Mouse (Mus musculus) cerebellum, postnatal 25 days (tissue): ENCODE measurements around the gene Mme.

Experiments
- DNase-seq, 2 experiments: peaks; one replicate each; pipeline ENCODE4 v3.0.0; 2021; ENCODE audit warnings: mixed read lengths in 2 of 2

The Mme gene

DNA sequence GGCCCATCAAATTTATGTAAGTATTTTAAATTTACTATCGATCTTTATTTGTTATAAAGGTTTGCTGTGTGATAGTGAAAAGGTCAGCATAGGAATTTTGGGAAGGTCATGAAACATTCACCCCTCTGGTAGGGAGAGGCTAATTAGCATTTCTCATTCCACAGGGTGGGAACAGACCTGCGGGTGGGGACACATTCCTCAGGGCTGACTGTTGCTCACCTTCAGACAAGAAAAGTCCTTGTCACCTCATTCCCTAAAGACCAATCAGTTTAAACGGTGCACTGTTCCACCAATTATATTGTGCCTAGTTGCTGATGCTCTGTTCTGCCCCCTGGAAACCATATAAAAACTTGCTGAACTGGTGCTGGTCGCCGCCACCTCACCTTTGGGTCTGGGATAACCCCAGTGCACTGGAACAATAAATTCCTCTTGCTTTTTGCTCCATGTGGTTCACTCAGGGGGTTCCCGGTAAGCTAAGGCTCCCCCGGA lies at the start of gene Mme:
Gene Mme, plus strand, starts transcription at position 439 of the 489 bp plus-strand sequence.
- no peak for DNase-seq

DNA sequence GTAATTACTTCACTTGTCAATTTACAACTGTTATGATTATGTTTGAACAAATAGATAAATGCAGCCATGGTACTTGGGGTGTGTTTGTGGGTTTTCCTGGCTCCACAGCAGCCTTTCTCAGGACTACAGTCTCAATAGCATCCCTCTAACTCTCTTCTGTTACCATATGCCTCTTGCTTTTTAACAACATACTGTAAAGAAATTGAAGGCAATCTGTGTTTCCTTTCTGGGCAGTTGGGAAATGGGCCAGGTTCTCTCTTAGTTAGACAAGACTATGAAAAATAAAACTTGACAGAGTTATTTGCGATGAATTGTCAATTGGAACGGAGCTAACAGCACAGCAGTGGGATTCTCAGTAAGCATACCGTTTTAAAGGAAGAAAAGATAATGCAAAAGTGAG lies 44.8 kb upstream of the Mme start:
- no peak for DNase-seq

GRCm38 (mm10) chr3:63198026-63198425 lies 43.3 kb upstream of the Mme start:
- DNase-seq: no peak

- DNase-seq: no peak
These were observed 19.3 kb upstream of the Mme start for GRCm38 (mm10) chr3:63221867-63222591.

GRCm38 (mm10) chr3:63223676-63224075 lies 17.7 kb upstream of the Mme start:
- no peak for DNase-seq

GRCm38 (mm10) chr3:63235957-63236356 lies 5.4 kb upstream of the Mme start:
- no peak for DNase-seq

DNA sequence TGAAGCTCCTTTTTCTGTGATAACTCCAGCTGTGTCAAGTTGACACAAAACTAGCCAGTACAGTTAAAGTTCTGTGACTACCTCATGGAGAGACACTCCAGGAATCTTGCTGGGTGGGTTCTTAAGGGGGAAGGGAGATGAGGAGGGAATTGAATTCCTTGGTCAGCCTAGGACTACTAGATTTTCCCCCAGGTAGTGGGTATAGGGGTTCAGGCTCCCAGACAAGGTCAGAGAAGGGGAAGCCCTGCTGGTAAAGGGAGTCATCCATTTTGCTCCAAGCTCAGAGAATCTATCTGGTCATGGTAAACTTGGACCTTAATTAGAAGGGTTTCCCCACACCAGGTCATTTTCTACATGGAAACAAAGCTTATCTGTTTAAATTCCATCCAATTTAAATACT lies 2.4 kb downstream of the Mme start:
- no peak for DNase-seq

GRCm38 (mm10) chr3:63272091-63272490 lies 30.8 kb downstream of the Mme start:
- no peak for DNase-seq

GRCm38 (mm10) chr3:63294316-63294715 lies 53.0 kb downstream of the Mme start:
- no peak for DNase-seq

DNA sequence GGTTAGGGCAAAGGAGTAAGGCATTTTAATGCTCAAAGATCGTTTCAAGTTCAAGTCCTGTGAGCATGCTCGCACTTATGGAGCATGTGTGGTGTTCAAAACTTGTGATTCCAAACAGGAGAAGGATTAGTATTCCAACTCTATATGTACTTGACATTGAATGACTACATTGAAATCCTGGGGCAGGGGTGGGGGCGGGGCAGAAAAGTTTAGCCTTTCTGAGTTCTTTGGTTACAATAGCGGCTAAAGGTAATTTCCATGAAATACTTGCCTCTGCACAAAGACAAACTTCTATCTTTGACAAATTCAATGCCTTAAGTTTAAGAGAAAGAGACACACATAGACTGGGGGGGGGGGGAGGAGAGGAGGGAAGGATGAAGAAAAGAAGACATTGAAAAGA lies 53.5 kb downstream of the Mme start:
- no peak for DNase-seq

GRCm38 (mm10) chr3:63295237-63295636 lies 53.9 kb downstream of the Mme start:
- peak; percentile 32 to 46 for DNase-seq

- DNase-seq: peak; percentile 41 to 56
These were observed 54.4 kb downstream of the Mme start for GRCm38 (mm10) chr3:63295657-63296231.

GRCm38 (mm10) chr3:63296411-63296810 lies 55.1 kb downstream of the Mme start:
- DNase-seq: peak; percentile 9 to 12

GRCm38 (mm10) chr3:63297787-63298186 lies 56.5 kb downstream of the Mme start:
- DNase-seq: peak; percentile 47 to 77

DNA sequence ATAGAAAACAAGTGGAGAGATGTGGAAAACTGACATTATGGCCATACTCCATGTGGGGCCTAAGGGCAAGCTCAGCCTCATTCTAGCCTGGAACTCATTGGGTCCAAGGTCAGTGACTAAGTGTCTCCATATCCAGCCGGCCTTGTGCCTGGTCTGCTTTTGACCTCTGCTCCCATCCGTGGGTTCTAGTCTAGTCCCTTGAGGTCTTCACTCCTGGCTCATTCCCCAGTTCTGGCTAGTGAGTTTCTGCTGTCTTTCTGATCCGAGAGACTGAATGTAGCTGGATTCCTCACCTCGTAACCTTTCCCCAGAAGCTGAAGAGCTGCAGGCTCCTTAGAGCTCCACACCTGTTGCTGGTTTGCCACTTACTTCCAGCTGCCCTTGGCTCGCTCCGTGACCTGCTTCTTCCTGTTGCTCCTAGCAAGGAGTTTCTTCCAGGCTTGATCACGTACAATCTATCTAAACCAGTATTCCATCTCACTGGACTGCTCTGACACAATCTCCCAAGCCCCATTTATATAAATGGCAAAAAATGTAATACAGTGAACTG lies 73.9 kb downstream of the Mme start:
- DNase-seq: no peak

- no peak for DNase-seq
These were observed 76.2 kb downstream of the Mme start for GRCm38 (mm10) chr3:63317496-63317895.

- no peak for DNase-seq
These were observed 84.3 kb downstream of the Mme start for GRCm38 (mm10) chr3:63325615-63326014.

GRCm38 (mm10) chr3:63340110-63340509 lies 98.8 kb downstream of the Mme start:
- DNase-seq: no peak

- no peak for DNase-seq
These were observed 99.2 kb downstream of the Mme start for GRCm38 (mm10) chr3:63340546-63340945.

DNA sequence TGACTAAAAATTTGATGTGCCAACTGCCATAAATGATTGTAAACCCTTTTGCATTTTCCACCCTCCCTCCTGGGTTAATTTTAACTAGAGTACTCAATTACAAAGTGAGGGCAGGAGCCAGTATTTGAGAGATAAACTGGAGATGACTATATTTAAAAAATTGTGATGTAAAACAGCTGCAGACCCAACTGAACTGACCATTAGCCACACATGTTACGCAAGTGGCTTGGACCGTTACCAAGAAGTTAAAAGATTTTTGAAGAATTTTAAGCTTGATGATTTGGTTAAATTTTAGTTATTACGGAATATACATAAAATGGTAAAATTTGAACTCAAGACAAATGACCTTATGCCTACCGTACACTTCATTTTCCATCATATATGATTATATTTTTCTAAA lies 100.1 kb downstream of the Mme start:
- no peak for DNase-seq

GRCm38 (mm10) chr3:63344998-63345397 lies 103.7 kb downstream of the Mme start:
- DNase-seq: no peak

DNA sequence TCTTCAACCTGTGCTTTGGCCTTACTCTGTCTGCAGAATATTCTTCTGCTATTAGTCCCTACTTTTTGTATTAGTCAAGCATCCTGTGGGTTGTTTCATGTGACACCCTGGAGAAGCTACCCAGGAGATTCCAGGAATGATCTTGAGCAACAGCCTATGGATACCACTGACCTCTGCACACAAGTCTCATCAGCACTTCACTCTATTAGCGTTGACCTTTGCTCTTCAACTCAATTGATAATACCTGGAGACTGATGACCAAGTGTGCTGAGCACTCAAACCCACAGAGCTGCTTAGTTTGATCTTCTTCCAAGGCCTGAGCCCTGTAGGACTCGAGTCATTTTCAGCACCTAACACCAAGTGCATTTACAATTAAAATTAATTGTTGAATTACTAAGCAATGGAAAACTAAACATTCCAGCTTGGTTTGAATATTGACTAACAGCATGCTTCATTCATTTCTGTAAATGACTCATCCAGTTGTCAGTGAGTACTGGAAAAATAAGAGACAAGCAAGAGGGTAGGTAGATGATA lies 107.6 kb downstream of the Mme start:
- no peak for DNase-seq

- no peak for DNase-seq
These were observed 108.9 kb downstream of the Mme start for GRCm38 (mm10) chr3:63350242-63350641.

- no peak for DNase-seq
These were observed 109.4 kb downstream of the Mme start for GRCm38 (mm10) chr3:63350704-63351103.
